Mouse (Mus musculus) small intestine, adult 2 months (tissue): ENCODE data around the gene Dalrd3.

ENCODE experiments used
- CTCF ChIP-seq: fragments of 200-500 bp; IDR thresholded peaks from 2 replicates; pipeline ENCODE4 v1.5.1; 2012; ENCODE audit warnings: low read depth, mild to moderate bottlenecking, control low read depth, inconsistent platforms, low read length, moderate library complexity, mixed read lengths; ENCODE audit not compliant: insufficient replicate concordance, insufficient read length; ENCODE audit errors: extremely low read depth
- POLR2A ChIP-seq: fragments of 200-500 bp; IDR thresholded peaks from 2 replicates; pipeline ENCODE4 v1.6.1; 2012; ENCODE audit warnings: low read depth, mild to moderate bottlenecking, control low read depth, inconsistent platforms, low read length, moderate library complexity

- TF ChIP-seq CTCF (no peak), POLR2A (peak; percentile 50; the same call in 1 of the 2 replicates)
These were observed 9.1 kb downstream of the Dalrd3 start, which contains the start of gene Wdr6 for GRCm38 (mm10) chr9:108578545-108579343.
